Mouse (Mus musculus) lung, postnatal 25 days (tissue): ENCODE data around the gene Galns.

Experiments
- DNase-seq: peaks from one replicate; pipeline ENCODE4 v3.0.0; 2022; ENCODE audit warnings: low spot score

The Galns gene

DNA sequence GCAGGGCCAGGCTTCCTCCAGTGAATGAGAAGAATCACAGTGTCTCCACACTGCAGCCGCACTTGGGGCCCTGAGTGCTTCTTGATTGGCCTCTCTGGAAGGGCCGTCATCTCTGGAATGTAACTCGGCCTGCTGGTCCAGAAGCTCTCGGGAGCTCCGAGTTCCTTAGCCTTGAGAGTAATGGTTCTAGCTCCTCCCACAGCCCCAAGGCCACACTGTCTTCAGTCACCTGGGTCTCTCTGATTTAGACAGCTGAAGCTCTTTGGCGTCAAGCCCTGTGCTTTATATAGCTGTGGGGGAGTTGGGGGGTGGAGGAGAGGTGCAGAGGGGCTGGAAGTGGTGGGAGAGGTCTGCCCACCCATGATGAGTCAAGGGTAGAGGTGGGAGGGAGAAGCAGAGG is 74.2 kb downstream of the Galns start:
- peak; percentile 91 for DNase-seq

DNA sequence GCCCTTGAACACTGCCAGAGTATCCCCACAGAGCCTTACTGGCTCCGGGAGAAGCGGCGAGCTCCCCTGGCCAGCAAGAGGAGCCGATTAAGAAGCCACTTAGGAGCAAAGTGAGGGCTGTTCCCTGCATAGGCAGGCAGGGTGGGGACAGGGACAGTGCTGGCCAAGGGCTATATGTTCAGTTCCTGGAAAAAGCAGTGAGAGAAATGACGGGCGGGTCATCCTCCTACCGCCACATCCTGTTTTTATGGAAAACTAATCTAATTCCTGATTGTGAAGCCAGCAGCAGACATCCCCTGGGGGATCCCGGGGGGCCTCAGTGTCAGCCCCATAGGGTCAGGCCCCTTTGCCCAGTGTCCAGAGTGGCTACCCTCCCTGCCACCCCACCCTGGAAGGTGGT is 80.0 kb downstream of the Galns start:
- DNase-seq = no peak

DNA sequence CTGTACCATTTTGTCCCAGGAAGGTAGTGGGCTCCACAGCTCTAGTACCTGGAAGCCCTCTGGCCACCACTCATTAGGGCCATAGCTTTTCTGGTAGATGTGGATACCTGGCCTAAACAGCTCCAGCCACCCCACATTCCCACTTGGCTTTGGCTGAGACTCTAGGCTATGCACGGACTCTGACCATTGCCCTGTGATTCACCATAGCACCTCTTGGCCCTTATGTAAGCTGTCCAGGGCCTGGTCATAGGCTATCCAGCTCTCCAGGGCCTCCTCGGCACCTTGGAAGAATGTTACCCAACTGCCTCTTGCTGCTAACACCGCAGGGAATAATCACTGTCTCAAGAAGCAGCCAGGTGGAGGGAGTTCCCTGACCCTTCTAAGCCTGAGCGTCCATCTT is 82.1 kb downstream of the Galns start:
- no peak for DNase-seq
